ENCODE assay signal across 9 mouse cellular contexts in genomic region chr6:125585579-125585978, GRCm38 (mm10). TPM values are rescaled to one million over a fixed set of nuclear protein-coding genes. Genes with fewer than 3 reads are reported as not detected.
DNase-seq lines count a peak whose midpoint lies in the region; ATAC-seq and TF ChIP-seq lines count a peak whose summit lies in the region.
"Had no signal": no experiment of that assay in that cellular context is flagged by ENCODE, and none has a peak within 500 bp of the region (broad histone marks: within the 10 kb centered on the region; RNA-seq: fewer than 3 reads in every experiment).

No protein-coding gene starts in this region.

- H3K36me3 ChIP-seq in hindbrain, postnatal 0 days (ENCODE audit: insufficient read depth, low read length): no peaks in the 10 kb centered on the region
- no peaks in the 10 kb centered on the region for H3K36me3 ChIP-seq in hindbrain, embryonic 11.5 days (ENCODE audit: control insufficient read depth, insufficient read depth, low read length)
- H3K36me3 ChIP-seq in embryonic facial prominence, embryonic 15.5 days: no peaks in the 10 kb centered on the region
- no peaks in the 10 kb centered on the region for H3K36me3 ChIP-seq in limb, embryonic 15.5 days
- no peaks in the 10 kb centered on the region for H3K36me3 ChIP-seq in liver, embryonic 11.5 days (ENCODE audit: control insufficient read depth, insufficient read depth, low read length)
- H3K36me3 ChIP-seq: limb, embryonic 13.5 days had no signal

- no peak overlapping the region for H3K27ac ChIP-seq in hindbrain, postnatal 0 days
- no peak overlapping the region for H3K27ac ChIP-seq in hindbrain, embryonic 11.5 days (ENCODE audit: low read depth, low read length)
- H3K27ac ChIP-seq in embryonic facial prominence, embryonic 15.5 days (replicated peaks): 0 out of 2 replicates have a peak overlapping the region, but pooled peaks have one; percentile 7
- H3K27ac ChIP-seq in limb, embryonic 15.5 days: 0 out of 2 replicates have a peak overlapping the region, but pooled peaks have one; percentile 11
- no peak overlapping the region for H3K27ac ChIP-seq in liver, embryonic 11.5 days (ENCODE audit: low read depth, low read length)
- H3K27ac ChIP-seq: limb, embryonic 13.5 days had no signal

- peak; percentile 44 for DNase-seq in hindbrain, postnatal 0 days (ENCODE audit: low spot score)
- DNase-seq in hindbrain, embryonic 11.5 days (ENCODE audit: low spot score): no peak
- DNase-seq in Muller cell, postnatal 12 days (ENCODE audit: inconsistent ontology term): peak; percentile 40
- DNase-seq in liver, embryonic 11.5 days (ENCODE audit: low spot score): no peak
- DNase-seq in retina, postnatal 1 day: no peak
- DNase-seq: thymus, postnatal 25 days had no signal

- 31% methylated on average over 3 of the region's 3 CpGs for WGBS in hindbrain, postnatal 0 days
- 59% methylated on average over 3 of the region's 3 CpGs for WGBS in hindbrain, embryonic 11.5 days
- WGBS in embryonic facial prominence, embryonic 15.5 days: 55% methylated on average over 3 of the region's 3 CpGs
- 55% methylated on average over 3 of the region's 3 CpGs for WGBS in limb, embryonic 15.5 days
- 80% methylated on average over 3 of the region's 3 CpGs for WGBS in liver, embryonic 11.5 days

- peaks cover 9% of the 10 kb centered on the region; the same call in 1 of the 2 replicates for H3K4me1 ChIP-seq in hindbrain, postnatal 0 days (ENCODE audit: insufficient read depth, low read length)
- no peaks in the 10 kb centered on the region for H3K4me1 ChIP-seq in hindbrain, embryonic 11.5 days (replicated peaks; ENCODE audit: control insufficient read depth, insufficient read depth, low read length)
- H3K4me1 ChIP-seq in embryonic facial prominence, embryonic 15.5 days: peaks cover 19% of the 10 kb centered on the region
- peaks cover 27% of the 10 kb centered on the region for H3K4me1 ChIP-seq in limb, embryonic 15.5 days
- H3K4me1 ChIP-seq in liver, embryonic 11.5 days (replicated peaks; ENCODE audit: control insufficient read depth, insufficient read depth, low read length): peaks cover 2% of the 10 kb centered on the region; the same call in 1 of the 2 replicates

- H3K9ac ChIP-seq in hindbrain, postnatal 0 days (replicated peaks; ENCODE audit: low read length): no peak overlapping the region
- no peak overlapping the region for H3K9ac ChIP-seq in hindbrain, embryonic 11.5 days (ENCODE audit: low read depth, low read length)
- no peak overlapping the region for H3K9ac ChIP-seq in embryonic facial prominence, embryonic 15.5 days
- H3K9ac ChIP-seq in limb, embryonic 15.5 days: no peak overlapping the region
- no peak overlapping the region for H3K9ac ChIP-seq in liver, embryonic 11.5 days (ENCODE audit: low read depth, low read length)
- H3K9ac ChIP-seq: limb, embryonic 13.5 days had no signal

- no peaks in the 10 kb centered on the region for H3K27me3 ChIP-seq in hindbrain, postnatal 0 days (ENCODE audit: insufficient read depth, low read length)
- H3K27me3 ChIP-seq in hindbrain, embryonic 11.5 days (ENCODE audit: control insufficient read depth, insufficient read depth, low read length): no peaks in the 10 kb centered on the region
- H3K27me3 ChIP-seq in embryonic facial prominence, embryonic 15.5 days: no peaks in the 10 kb centered on the region
- H3K27me3 ChIP-seq in limb, embryonic 15.5 days: no peaks in the 10 kb centered on the region
- no peaks in the 10 kb centered on the region for H3K27me3 ChIP-seq in liver, embryonic 11.5 days (replicated peaks; ENCODE audit: control insufficient read depth, insufficient read depth, low read length)
- H3K27me3 ChIP-seq: limb, embryonic 13.5 days had no signal

- H3K9me3 ChIP-seq in hindbrain, postnatal 0 days (ENCODE audit: low read length): no peaks in the 10 kb centered on the region
- H3K9me3 ChIP-seq in hindbrain, embryonic 11.5 days (ENCODE audit: control insufficient read depth, low read length): no peaks in the 10 kb centered on the region
- no peaks in the 10 kb centered on the region for H3K9me3 ChIP-seq in embryonic facial prominence, embryonic 15.5 days (replicated peaks)
- H3K9me3 ChIP-seq in limb, embryonic 15.5 days: no peaks in the 10 kb centered on the region
- no peaks in the 10 kb centered on the region for H3K9me3 ChIP-seq in liver, embryonic 11.5 days (ENCODE audit: control insufficient read depth, low read length)
- H3K9me3 ChIP-seq: limb, embryonic 13.5 days had no signal

- no peak for TF ChIP-seq CTCF in hindbrain, postnatal 0 days (IDR thresholded peaks at IDR 0.05; ENCODE audit: low read depth)

- no peak for ATAC-seq in hindbrain, postnatal 0 days
- ATAC-seq in hindbrain, embryonic 11.5 days (ENCODE audit: low FRiP score): no peak
- no peak for ATAC-seq in embryonic facial prominence, embryonic 15.5 days (ENCODE audit: insufficient number of reproducible peaks, low FRiP score, low TSS enrichment, low read depth)
- no peak for ATAC-seq in limb, embryonic 15.5 days (ENCODE audit: insufficient number of reproducible peaks, low FRiP score, low TSS enrichment, low read depth)
- no peak for ATAC-seq in liver, embryonic 11.5 days (replicated peaks; ENCODE audit: low FRiP score)

- H3K4me2 ChIP-seq in hindbrain, postnatal 0 days (ENCODE audit: low read depth, low read length): no peak overlapping the region
- no peak overlapping the region for H3K4me2 ChIP-seq in hindbrain, embryonic 11.5 days (replicated peaks; ENCODE audit: low read depth, low read length)
- no peak overlapping the region for H3K4me2 ChIP-seq in embryonic facial prominence, embryonic 15.5 days (replicated peaks)
- no peak overlapping the region for H3K4me2 ChIP-seq in limb, embryonic 15.5 days
- H3K4me2 ChIP-seq in liver, embryonic 11.5 days: no peak overlapping the region
- H3K4me2 ChIP-seq: limb, embryonic 13.5 days had no signal

- H3K4me3 ChIP-seq in hindbrain, postnatal 0 days (ENCODE audit: low read length): no peak overlapping the region
- no peak overlapping the region for H3K4me3 ChIP-seq in hindbrain, embryonic 11.5 days (ENCODE audit: low read depth, low read length)
- no peak overlapping the region for H3K4me3 ChIP-seq in embryonic facial prominence, embryonic 15.5 days (replicated peaks)
- no peak overlapping the region for H3K4me3 ChIP-seq in limb, embryonic 15.5 days
- H3K4me3 ChIP-seq in liver, embryonic 11.5 days (ENCODE audit: low read depth, low read length): no peak overlapping the region
- H3K4me3 ChIP-seq: limb, embryonic 13.5 days had no signal

RNA-seq across cellular contexts. Expression of gene Vwf, which starts 39.0 kb away (rescaled TPM):
- total RNA-seq in hindbrain, postnatal 0 days (2014; rRNA removed): 29.5 and 30.0 TPM in 2 replicates
- polyA plus RNA-seq in hindbrain, postnatal 0 days (2015; fragmentation: Nextera tagmentation; extraction: Ambion mirVana): 11.2 and 17.2 TPM in 2 replicates
- 10.3 and 10.7 TPM in 2 replicates for polyA plus RNA-seq in hindbrain, embryonic 11.5 days (2014; fragmentation: Nextera tagmentation; extraction: Ambion mirVana)
- polyA plus RNA-seq in embryonic facial prominence, embryonic 15.5 days (2015; fragmentation: Nextera tagmentation; extraction: Ambion mirVana): 8.8 and 9.4 TPM in 2 replicates
- polyA plus RNA-seq in limb, embryonic 15.5 days (2015; fragmentation: Nextera tagmentation; extraction: Ambion mirVana): 7.9 and 11.3 TPM in 2 replicates
- 25.3 and 32.4 TPM in 2 replicates for polyA plus RNA-seq in liver, embryonic 11.5 days (2014; fragmentation: Nextera tagmentation; extraction: Ambion mirVana)

Comparison
In these comparisons a context has a peak if more than half of its experiments do, and no peak if none do; other contexts are left out.
1. DNase-seq: peak in hindbrain, postnatal 0 days (single experiment) and Muller cell, postnatal 12 days (single experiment); none in hindbrain, embryonic 11.5 days (single experiment), liver, embryonic 11.5 days (single experiment) and retina, postnatal 1 day (single experiment).
2. H3K27ac ChIP-seq: peak in embryonic facial prominence, embryonic 15.5 days (single experiment) and limb, embryonic 15.5 days (single experiment); none in hindbrain, postnatal 0 days (single experiment), hindbrain, embryonic 11.5 days (single experiment) and liver, embryonic 11.5 days (single experiment).